Mouse (Mus musculus): Measurements from ENCODE around the gene Slc30a3. TPM values are rescaled to one million over a fixed set of nuclear protein-coding genes. Genes with fewer than 3 reads are reported as not detected.

The Slc30a3 gene
- total RNA-seq, 2 experiments from 2014 or later, result 41.0 to 47.6 TPM

DNA sequence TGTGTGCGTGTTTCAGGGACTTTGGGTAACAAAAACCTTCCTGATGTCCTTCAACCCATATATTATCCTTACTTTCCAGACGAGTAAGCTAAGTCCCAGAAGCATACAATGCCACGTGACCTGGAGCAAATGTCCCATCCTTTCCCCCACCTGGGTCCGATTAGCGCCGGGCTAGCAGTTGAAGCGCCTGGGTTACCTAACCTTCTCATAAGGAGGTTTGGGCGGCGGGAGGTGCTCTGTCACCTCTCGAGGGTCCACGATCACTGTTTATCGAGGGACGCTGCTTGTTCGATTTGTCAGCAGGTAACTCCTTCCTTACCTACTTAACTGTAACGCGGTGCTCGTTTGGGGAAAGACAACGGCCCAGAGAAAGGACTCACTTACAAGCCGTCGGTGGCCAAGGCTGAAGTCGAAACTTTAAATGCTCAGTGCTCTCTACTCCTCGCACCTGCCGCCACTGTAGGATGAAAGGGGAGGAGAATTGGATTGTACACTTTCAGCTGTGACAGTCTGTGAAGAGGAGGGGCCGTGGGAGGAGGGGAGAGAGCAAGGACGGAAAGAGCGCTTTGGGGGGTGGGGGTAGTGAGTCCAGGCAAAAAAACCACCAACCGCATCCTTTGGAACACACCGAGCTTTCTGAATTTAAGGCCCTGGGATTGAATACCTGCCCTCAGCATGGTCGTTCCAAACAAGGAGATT is 13.8 kb downstream of the Slc30a3 start:
- no peak for DNase-seq (ENCODE audit: low spot score in 2 of 2)

DNA sequence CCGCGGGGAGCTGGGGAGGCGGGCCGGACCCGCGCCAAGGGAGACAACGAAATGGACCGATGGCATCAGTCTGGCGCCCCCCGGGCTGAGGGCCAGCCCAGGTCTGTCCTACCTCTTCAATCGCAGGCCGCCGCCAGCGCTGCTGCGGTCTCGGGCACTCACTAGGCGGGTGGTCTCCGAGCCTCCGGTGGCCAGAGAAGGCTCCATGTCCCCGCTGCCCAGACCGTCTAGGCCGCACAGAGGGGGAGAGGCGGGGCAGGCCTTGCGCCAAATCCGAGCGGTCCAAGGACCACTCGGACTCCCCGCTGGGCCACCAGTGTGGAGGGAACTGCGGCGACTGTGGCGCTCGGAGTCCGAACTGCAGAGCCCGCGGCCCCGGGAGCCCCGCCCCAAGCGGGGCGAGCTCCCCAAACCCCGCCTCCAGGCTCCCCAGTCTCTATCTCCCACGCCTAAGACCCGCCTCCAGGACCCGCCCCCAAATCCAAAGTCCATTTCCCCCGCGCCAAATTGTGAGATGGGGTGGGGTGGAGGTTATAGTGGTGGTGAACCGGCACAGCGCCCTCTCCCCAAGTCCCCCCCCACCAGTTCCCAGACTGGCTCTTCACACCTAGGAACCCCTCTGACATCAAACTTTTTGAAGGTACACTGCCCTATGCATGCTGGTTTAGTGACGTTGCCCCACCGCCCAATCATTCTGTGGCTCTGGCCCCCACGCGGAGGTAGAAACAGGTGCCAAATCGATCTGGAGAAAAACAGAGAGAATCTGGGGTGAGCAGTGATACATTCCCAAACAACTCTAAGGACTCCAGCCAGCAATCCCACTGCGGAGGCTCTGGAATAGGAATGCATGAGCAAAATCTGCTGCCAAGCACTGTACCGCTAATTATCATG is 14.6 kb downstream of the Slc30a3 start:
- peak; percentile 52 to 60 for DNase-seq (ENCODE audit: low spot score in 2 of 2)

DNA sequence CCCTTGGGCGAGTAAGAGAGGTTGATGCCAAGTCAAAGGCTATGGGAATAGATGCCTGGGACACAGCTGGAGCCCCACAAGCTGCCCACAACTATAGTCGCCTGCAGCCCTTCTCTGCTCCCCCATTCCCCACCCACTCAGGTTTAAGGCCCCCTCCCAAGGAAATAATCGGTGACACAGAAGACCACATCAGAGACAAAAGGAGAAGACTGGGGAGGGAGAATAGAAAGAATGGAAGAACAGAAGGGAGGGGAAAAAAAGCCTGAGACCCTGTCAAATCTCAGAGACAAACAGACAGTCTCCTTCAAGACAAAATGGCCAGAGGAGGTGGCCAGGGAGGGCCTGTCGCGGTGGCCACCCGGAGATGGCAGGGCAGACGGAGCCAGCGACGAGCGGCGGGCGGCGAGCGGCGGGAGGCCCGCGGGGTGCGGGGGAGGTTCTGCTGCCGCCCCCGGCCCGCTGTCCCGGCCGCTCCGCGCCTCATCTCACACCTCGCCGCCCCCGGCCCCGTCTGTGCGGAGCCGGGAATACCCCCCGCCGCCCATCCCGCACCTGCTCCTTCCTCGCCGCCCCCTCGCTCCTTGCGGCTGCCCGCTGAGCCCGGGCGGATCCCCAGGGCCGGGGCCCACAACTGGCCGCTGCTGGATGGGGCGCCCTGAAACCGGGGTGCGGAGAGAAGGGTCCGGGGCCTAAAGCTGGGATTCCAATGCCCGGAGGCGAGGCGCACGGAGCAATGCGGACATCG is 15.6 kb downstream of the Slc30a3 start:
- DNase-seq (ENCODE audit: low spot score in 2 of 2), result no peak

DNA sequence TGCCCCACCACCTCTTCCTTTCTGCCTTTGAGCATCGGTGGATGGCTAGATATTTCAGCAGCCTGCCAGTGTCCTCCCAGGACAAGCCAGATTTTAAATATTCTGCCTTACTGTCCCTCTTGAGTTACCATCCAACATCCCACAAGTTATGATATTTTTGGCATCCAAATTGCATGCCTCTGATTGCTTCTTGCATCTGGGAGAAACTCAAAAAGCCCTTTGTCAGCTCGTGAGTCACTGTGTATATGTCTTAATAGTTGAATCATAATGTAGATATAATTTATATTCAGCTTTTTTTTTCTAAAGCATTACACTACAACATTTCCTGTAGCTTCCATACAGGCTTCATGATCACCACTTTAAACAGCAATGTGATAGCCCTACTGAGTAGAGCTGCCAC is 20.9 kb downstream of the Slc30a3 start:
- no peak for DNase-seq (ENCODE audit: low spot score in 2 of 2)

DNA sequence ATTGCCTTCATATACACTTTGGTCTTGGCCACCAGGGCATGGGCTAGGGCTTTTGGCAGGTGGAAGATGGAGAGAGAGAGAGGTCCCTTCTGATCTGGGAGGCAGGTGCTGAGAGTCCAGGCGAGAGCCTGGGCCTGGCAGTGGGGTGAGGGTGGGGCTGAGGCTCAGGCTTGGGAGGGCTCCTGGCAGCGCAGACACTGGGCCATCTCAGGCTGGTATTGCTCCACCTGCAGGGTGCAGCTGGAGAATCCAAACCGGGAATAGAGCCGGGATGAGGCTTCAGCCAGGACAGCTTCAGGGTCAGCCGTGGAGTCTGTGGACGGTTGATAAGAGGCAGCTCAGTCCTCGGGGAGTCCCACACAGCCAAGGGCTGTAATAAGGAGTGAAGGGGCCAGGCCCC is 21.4 kb downstream of the Slc30a3 start:
- DNase-seq (ENCODE audit: low spot score in 2 of 2), result no peak

GRCm38 (mm10) chr5:31083949-31084348 is 24.1 kb downstream of the Slc30a3 start:
- no peak for DNase-seq (ENCODE audit: low spot score in 2 of 2)

GRCm38 (mm10) chr5:31082935-31083625 is 25.0 kb downstream of the Slc30a3 start:
- no peak for DNase-seq (ENCODE audit: low spot score in 2 of 2)

- peak; percentile 81 to 82 for DNase-seq (ENCODE audit: low spot score in 2 of 2)
Measured at GRCm38 (mm10) chr5:31082355-31082754, 25.7 kb downstream of the Slc30a3 start.

DNA sequence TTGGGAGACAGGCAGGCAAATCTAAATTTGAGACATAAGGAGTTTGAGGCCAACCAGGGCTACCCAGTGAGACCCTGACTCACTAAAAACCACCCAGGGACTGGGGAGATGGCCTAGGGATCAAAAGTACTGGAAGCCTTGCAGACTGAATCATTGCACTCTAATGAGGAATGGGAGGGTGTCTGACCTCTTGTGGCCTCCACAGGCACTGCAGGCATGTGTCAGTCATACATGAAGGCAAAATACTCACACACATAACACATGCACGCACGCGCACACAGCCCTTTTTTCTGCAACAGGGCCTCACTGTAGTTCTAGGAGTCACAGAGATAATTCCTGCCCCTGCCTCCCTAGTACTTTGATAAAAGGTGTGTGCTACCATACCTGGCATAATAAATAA is 26.7 kb downstream of the Slc30a3 start:
- peak; percentile 50 to 64 for DNase-seq (ENCODE audit: low spot score in 2 of 2)

GRCm38 (mm10) chr5:31080795-31081164 is 27.3 kb downstream of the Slc30a3 start:
- DNase-seq (ENCODE audit: low spot score in 2 of 2), result no peak

GRCm38 (mm10) chr5:31080059-31080794 is 27.8 kb downstream of the Slc30a3 start:
- peak in 1 of 2 experiments; percentile 37 for DNase-seq (ENCODE audit: low spot score in 2 of 2)

- DNase-seq (ENCODE audit: low spot score in 2 of 2), result no peak
Measured at GRCm38 (mm10) chr5:31076346-31076745, 31.7 kb downstream of the Slc30a3 start.

GRCm38 (mm10) chr5:31073176-31073575 is 34.9 kb downstream of the Slc30a3 start:
- DNase-seq (ENCODE audit: low spot score in 2 of 2), result no peak

GRCm38 (mm10) chr5:31071821-31072220 is 36.2 kb downstream of the Slc30a3 start:
- no peak for DNase-seq (ENCODE audit: low spot score in 2 of 2)

GRCm38 (mm10) chr5:31071059-31071458 is 37.0 kb downstream of the Slc30a3 start:
- no peak for DNase-seq (ENCODE audit: low spot score in 2 of 2)

DNA sequence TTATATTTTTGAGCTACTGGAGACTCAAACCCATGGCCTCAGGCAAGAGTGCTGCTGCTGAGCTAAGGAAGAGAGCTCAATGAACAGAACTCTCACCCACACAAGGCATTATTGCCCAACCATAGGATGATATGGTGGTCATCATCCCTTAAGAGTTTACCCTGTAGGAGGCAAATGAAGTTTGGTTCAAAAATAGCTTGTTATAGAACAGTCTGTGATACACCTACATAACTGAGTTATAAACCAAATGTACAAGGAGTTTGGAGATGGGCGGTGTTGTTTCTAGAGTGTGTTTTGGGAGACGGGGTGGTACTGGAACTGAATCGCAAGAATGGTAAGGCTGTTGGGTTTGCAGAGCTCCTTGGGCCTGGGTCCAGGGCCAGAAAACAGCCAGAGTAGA is 38.2 kb downstream of the Slc30a3 start:
- DNase-seq (ENCODE audit: low spot score in 2 of 2), result no peak

DNA sequence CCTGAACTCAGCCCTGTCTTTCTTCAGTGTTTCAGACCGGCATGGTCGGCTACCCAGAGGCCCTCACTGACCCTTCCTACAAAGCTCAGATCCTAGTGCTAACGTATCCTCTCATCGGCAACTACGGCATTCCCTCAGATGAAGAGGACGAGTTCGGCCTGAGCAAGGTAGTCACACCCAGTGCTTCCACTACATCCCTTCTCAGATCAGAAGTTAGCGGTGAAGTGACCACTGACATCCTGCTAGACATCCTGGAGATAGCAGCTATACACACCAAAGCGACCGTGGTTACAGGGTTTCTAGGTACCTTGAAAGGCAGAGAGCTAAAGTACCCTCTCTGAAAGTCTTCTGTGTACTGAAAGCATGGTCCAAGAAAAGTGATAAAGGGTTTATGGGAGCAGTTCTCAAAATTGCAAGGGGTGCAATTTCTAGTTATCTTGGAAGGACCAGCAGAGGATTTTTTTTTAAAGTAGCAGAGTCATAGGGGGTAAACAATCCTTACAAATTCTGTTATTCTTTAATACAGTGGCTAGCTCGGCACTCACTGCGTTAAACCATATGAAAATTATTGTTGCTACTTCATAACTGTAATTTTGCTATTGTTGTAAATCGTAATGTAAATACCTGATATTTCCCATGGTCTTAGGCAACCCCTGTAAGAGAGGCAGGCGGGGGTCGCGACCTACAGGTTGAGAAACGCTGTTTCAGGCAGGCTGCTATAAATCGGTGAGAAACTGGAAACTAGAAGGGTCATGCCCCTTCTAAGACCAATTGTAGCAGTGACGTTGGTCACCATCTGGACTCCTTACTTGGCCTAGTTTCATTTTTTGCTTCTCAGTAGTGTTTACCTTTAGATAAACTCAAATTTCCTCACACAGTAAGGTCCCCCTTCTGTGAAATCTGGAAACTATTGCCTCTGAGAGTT is 52.6 kb downstream of the Slc30a3 start:
- DNase-seq (ENCODE audit: low spot score in 2 of 2), result no peak

- peak; percentile 92 to 94 for DNase-seq (ENCODE audit: low spot score in 2 of 2)
Measured at GRCm38 (mm10) chr5:31054261-31055215, 53.5 kb downstream of the Slc30a3 start, which contains the start of gene Cad. Cad (plus strand) TSS chr5:31054780.

Measured in layer of hippocampus, postnatal 10 days (tissue).